Mouse (Mus musculus): ENCODE measurements around the gene Mical3. TPM values are rescaled to one million over a fixed set of nuclear protein-coding genes. Genes with fewer than 3 reads are reported as not detected.

Mical3 gene
- polyA plus RNA-seq, 1 experiment from 2014 or later = 27.4 TPM

DNA sequence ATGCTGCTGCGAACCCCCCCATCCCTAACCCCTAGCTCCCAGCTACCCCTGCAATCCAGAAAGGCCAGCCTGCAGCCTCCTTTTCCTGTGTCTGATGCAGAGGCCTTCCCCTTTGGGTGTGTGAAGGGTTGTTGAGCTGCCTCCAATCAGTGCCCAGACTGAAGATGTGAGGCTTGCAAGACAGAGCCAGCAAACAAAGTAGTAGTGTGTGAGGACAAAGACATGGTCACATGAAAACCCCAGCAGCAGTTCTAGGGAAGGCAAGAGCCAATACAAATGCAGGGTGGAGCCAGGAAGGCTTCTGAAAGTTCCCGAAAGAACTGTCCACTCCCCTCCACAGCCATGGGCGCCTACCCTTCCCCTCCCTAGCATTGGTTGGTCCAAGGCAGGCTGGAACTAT is 127.8 kb downstream of the Mical3 start:
- DNase-seq (ENCODE audit: low spot score) = no peak
- no peak for ATAC-seq (ENCODE audit: low FRiP score)
- H3K27ac ChIP-seq (ENCODE audit: low read depth, low read length) = no peak overlapping the region
- H3K4me1 ChIP-seq (replicated peaks; ENCODE audit: control insufficient read depth, insufficient read depth, low read length) = no peaks in the 10 kb centered on the region
- H3K36me3 ChIP-seq (ENCODE audit: control insufficient read depth, insufficient read depth, low read length) = no peaks in the 10 kb centered on the region
- WGBS = 79% methylated on average over 3 of the region's 3 CpGs
- no peaks in the 10 kb centered on the region for H3K27me3 ChIP-seq (ENCODE audit: control insufficient read depth, insufficient read depth, low read length)
- H3K4me2 ChIP-seq (replicated peaks; ENCODE audit: low read depth, low read length) = no peak overlapping the region
- no peak overlapping the region for H3K9ac ChIP-seq (ENCODE audit: low read depth, low read length)
- H3K9me3 ChIP-seq (ENCODE audit: control insufficient read depth, low read length) = no peaks in the 10 kb centered on the region
- H3K4me3 ChIP-seq (ENCODE audit: low read depth, low read length) = no peak overlapping the region

- Histone ChIP-seq H3K4me1 (replicated peaks; ENCODE audit: control insufficient read depth, insufficient read depth, low read length) (no peaks in the 10 kb centered on the region), H3K4me2 (replicated peaks; ENCODE audit: low read depth, low read length) (no peak overlapping the region), H3K9me3 (ENCODE audit: control insufficient read depth, low read length) (no peaks in the 10 kb centered on the region), H3K9ac (ENCODE audit: low read depth, low read length) (no peak overlapping the region), H3K4me3 (ENCODE audit: low read depth, low read length) (no peak overlapping the region), H3K27me3 (ENCODE audit: control insufficient read depth, insufficient read depth, low read length) (no peaks in the 10 kb centered on the region), H3K36me3 (ENCODE audit: control insufficient read depth, insufficient read depth, low read length) (no peaks in the 10 kb centered on the region), H3K27ac (ENCODE audit: low read depth, low read length) (no peak overlapping the region)
- 86% methylated on average over 8 of the region's 8 CpGs for WGBS
- ATAC-seq (ENCODE audit: low FRiP score) (no peak), DNase-seq (ENCODE audit: low spot score) (no peak)
These were observed 130.8 kb downstream of the Mical3 start for GRCm38 (mm10) chr6:120999860-121000526.

DNA sequence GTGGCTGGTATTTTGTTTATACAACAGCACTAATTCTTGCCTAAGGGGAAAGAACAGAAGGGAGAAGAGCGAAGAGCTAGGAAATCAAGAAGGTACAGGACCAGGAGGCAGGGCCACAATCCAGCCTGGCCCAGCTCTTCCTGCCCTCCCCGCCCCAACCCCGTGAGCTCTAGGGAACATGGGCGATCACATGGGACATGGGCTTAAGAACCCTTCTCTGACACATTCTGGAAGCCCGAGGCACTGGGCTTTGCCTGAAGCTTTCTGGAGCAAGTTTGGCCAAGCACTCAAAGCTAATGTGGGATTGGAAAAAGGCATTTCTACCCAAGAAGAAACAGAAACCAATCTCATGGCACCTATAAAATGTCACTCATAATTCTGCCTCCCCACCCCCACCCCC is 131.7 kb downstream of the Mical3 start:
- Histone ChIP-seq H3K36me3 (ENCODE audit: control insufficient read depth, insufficient read depth, low read length) (no peaks in the 10 kb centered on the region), H3K27ac (ENCODE audit: low read depth, low read length) (no peak overlapping the region), H3K4me1 (replicated peaks; ENCODE audit: control insufficient read depth, insufficient read depth, low read length) (no peaks in the 10 kb centered on the region), H3K9me3 (ENCODE audit: control insufficient read depth, low read length) (no peaks in the 10 kb centered on the region), H3K9ac (ENCODE audit: low read depth, low read length) (no peak overlapping the region), H3K4me2 (replicated peaks; ENCODE audit: low read depth, low read length) (no peak overlapping the region), H3K4me3 (ENCODE audit: low read depth, low read length) (no peak overlapping the region), H3K27me3 (ENCODE audit: control insufficient read depth, insufficient read depth, low read length) (no peaks in the 10 kb centered on the region)
- ATAC-seq (ENCODE audit: low FRiP score) (no peak), DNase-seq (ENCODE audit: low spot score) (no peak)
- 68% methylated on average over 5 of the region's 5 CpGs for WGBS

DNA sequence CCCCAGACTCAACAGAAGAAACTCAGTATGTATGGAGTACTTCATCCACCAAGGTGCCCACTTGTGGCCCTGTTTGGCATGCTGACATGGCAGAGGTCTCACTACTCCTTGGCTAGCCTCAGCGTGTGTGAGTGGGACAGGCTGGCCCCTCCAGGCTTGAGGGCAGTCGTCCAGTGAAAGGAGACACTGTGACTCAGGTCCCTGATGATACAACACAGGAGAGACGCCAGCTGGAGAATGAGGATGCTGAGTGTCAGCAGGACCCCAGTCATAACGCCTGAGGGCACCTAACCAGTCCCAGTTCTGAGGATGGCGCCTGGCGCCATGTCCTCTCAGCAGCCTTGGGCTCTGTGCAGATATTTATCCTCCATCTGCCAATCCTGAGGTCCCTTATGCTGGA is 134.2 kb downstream of the Mical3 start:
- no peaks in the 10 kb centered on the region for H3K36me3 ChIP-seq (ENCODE audit: control insufficient read depth, insufficient read depth, low read length)
- no peaks in the 10 kb centered on the region for H3K4me1 ChIP-seq (replicated peaks; ENCODE audit: control insufficient read depth, insufficient read depth, low read length)
- DNase-seq (ENCODE audit: low spot score) (no peak), ATAC-seq (ENCODE audit: low FRiP score) (no peak)
- H3K27ac ChIP-seq (ENCODE audit: low read depth, low read length) = no peak overlapping the region
- no peak overlapping the region for H3K4me3 ChIP-seq (ENCODE audit: low read depth, low read length)
- 80% methylated on average over 6 of the region's 6 CpGs for WGBS
- H3K9ac ChIP-seq (ENCODE audit: low read depth, low read length) = no peak overlapping the region
- H3K4me2 ChIP-seq (replicated peaks; ENCODE audit: low read depth, low read length) = no peak overlapping the region
- H3K9me3 ChIP-seq (ENCODE audit: control insufficient read depth, low read length) = no peaks in the 10 kb centered on the region
- H3K27me3 ChIP-seq (ENCODE audit: control insufficient read depth, insufficient read depth, low read length) = no peaks in the 10 kb centered on the region

DNA sequence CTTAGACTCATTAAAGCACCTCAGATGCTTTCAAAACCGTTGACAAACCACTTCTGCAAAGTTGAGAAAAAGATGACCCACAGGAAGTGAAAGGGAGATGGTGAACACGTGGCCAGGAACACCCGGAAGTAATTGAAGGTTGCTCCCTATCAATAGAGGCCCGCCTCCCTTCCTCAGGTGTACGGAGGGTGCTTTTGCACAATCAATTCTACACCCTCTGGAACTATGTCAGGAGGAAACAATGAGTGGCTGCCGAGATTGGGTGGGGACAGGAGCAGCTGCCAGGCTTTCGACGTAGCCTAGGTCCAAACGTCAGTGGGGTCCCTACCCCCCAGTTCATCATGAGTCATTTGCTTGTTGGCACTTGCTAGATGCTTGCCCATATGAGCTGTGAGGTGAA is 135.3 kb downstream of the Mical3 start:
- DNase-seq (ENCODE audit: low spot score) (no peak), ATAC-seq (ENCODE audit: low FRiP score) (no peak)
- H3K9ac ChIP-seq (ENCODE audit: low read depth, low read length) = no peak overlapping the region

DNA sequence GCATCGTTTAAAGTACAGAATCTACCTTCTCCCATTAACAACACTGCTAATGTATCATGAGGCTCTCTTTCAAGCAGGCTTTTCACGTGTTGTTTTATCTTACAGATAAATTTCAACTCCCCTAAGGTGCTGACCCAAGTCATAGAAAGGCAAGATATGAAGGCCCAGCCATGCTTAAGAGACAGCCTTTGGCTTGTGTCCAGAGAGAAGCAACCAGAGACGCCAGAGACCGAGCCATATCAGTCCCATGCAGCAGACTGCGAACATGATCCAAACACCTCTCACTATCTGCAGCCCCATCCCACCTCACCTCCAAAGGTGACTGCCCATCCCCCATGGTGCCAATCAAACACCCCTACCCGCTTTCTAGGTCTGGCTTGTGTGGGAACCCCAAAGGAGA is 138.9 kb downstream of the Mical3 start:
- Histone ChIP-seq H3K4me3 (ENCODE audit: low read depth, low read length) (no peak overlapping the region), H3K36me3 (ENCODE audit: control insufficient read depth, insufficient read depth, low read length) (no peaks in the 10 kb centered on the region), H3K27ac (ENCODE audit: low read depth, low read length) (no peak overlapping the region), H3K27me3 (ENCODE audit: control insufficient read depth, insufficient read depth, low read length) (no peaks in the 10 kb centered on the region), H3K9me3 (ENCODE audit: control insufficient read depth, low read length) (no peaks in the 10 kb centered on the region), H3K4me2 (replicated peaks; ENCODE audit: low read depth, low read length) (no peak overlapping the region), H3K4me1 (replicated peaks; ENCODE audit: control insufficient read depth, insufficient read depth, low read length) (peaks cover 2% of the 10 kb centered on the region; the same call in 1 of the 2 replicates), H3K9ac (ENCODE audit: low read depth, low read length) (no peak overlapping the region)
- no peak for ATAC-seq (ENCODE audit: low FRiP score)
- WGBS = 95% methylated on average over 6 of the region's 6 CpGs
- no peak for DNase-seq (ENCODE audit: low spot score)

More for the DNA sequence above, 135.3 kb downstream of the Mical3 start:
- Histone ChIP-seq H3K9me3 (ENCODE audit: control insufficient read depth, low read length) (no peaks in the 10 kb centered on the region), H3K36me3 (ENCODE audit: control insufficient read depth, insufficient read depth, low read length) (no peaks in the 10 kb centered on the region), H3K4me1 (replicated peaks; ENCODE audit: control insufficient read depth, insufficient read depth, low read length) (no peaks in the 10 kb centered on the region), H3K27me3 (ENCODE audit: control insufficient read depth, insufficient read depth, low read length) (no peaks in the 10 kb centered on the region), H3K27ac (ENCODE audit: low read depth, low read length) (no peak overlapping the region), H3K4me2 (replicated peaks; ENCODE audit: low read depth, low read length) (no peak overlapping the region), H3K4me3 (ENCODE audit: low read depth, low read length) (no peak overlapping the region)
- WGBS = 90% methylated on average over 9 of the region's 9 CpGs

DNA sequence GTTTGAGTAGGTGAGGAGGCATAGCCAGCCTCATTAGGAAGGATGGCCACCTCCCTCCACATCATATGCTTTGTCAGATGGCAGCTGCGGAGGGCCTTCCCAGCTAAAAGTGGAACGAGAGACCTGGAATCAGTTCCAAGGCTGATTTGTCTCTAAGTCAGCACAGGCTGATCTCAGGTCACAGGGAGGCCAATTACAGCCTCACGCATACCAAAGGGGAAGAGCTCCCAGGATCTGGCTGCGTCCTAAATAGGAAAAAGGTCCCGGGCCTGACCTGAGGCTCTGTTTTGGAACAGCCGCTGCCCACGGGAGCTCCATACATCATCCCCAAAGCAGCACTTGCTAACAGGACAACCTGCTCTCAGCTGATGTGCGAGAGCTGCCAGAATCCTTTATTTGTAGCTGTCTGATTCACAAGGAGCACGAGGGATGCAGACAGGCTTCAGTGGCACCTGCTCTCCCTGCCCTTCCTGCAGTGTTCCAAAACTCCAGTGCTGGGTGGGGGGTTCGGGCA is 143.2 kb downstream of the Mical3 start:
- H3K4me3 ChIP-seq (ENCODE audit: low read depth, low read length) = no peak overlapping the region
- peaks cover 2% of the 10 kb centered on the region; the same call in 1 of the 2 replicates for H3K4me1 ChIP-seq (replicated peaks; ENCODE audit: control insufficient read depth, insufficient read depth, low read length)
- no peak overlapping the region for H3K27ac ChIP-seq (ENCODE audit: low read depth, low read length)
- WGBS = 30% methylated on average over 10 of the region's 10 CpGs
- H3K9me3 ChIP-seq (ENCODE audit: control insufficient read depth, low read length) = no peaks in the 10 kb centered on the region
- H3K9ac ChIP-seq (ENCODE audit: low read depth, low read length) = no peak overlapping the region
- no peak for DNase-seq (ENCODE audit: low spot score)
- no peak for ATAC-seq (ENCODE audit: low FRiP score)
- H3K36me3 ChIP-seq (ENCODE audit: control insufficient read depth, insufficient read depth, low read length) = no peaks in the 10 kb centered on the region
- H3K27me3 ChIP-seq (ENCODE audit: control insufficient read depth, insufficient read depth, low read length) = no peaks in the 10 kb centered on the region
- no peak overlapping the region for H3K4me2 ChIP-seq (replicated peaks; ENCODE audit: low read depth, low read length)

DNA sequence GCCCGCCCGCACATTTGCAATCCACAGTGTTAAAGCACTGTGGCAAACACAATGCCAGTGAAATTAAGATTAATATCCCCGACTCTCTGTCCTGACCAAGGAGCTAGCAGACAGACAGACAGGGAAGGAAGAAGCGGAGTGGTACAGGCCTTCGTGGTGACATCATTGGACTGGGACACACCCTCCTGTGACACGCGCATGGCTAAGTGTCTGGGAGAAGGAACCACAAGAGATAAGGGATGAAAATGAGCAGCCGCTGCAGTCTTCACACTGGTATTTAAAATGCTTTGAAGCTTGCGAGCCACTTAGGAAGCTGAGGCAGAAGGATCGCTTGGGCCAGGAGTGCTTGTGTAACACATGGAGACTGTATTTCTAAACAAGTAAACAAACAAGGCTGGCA is 143.6 kb downstream of the Mical3 start:
- Histone ChIP-seq H3K4me2 (replicated peaks; ENCODE audit: low read depth, low read length) (no peak overlapping the region), H3K4me1 (replicated peaks; ENCODE audit: control insufficient read depth, insufficient read depth, low read length) (peaks cover 2% of the 10 kb centered on the region; the same call in 1 of the 2 replicates), H3K9me3 (ENCODE audit: control insufficient read depth, low read length) (no peaks in the 10 kb centered on the region), H3K4me3 (ENCODE audit: low read depth, low read length) (no peak overlapping the region), H3K9ac (ENCODE audit: low read depth, low read length) (no peak overlapping the region), H3K27me3 (ENCODE audit: control insufficient read depth, insufficient read depth, low read length) (no peaks in the 10 kb centered on the region), H3K27ac (ENCODE audit: low read depth, low read length) (no peak overlapping the region), H3K36me3 (ENCODE audit: control insufficient read depth, insufficient read depth, low read length) (no peaks in the 10 kb centered on the region)
- ATAC-seq (ENCODE audit: low FRiP score) (no peak), DNase-seq (ENCODE audit: low spot score) (no peak)
- 83% methylated on average over 10 of the region's 10 CpGs for WGBS

- no peaks in the 10 kb centered on the region for H3K27me3 ChIP-seq (ENCODE audit: control insufficient read depth, insufficient read depth, low read length)
- H3K4me2 ChIP-seq (replicated peaks; ENCODE audit: low read depth, low read length) = no peak overlapping the region
- peaks cover 2% of the 10 kb centered on the region; the same call in 1 of the 2 replicates for H3K4me1 ChIP-seq (replicated peaks; ENCODE audit: control insufficient read depth, insufficient read depth, low read length)
- no peak overlapping the region for H3K9ac ChIP-seq (ENCODE audit: low read depth, low read length)
- H3K9me3 ChIP-seq (ENCODE audit: control insufficient read depth, low read length) = no peaks in the 10 kb centered on the region
- WGBS = 89% methylated on average over 3 of the region's 3 CpGs
- no peak overlapping the region for H3K4me3 ChIP-seq (ENCODE audit: low read depth, low read length)
- no peak overlapping the region for H3K27ac ChIP-seq (ENCODE audit: low read depth, low read length)
- no peaks in the 10 kb centered on the region for H3K36me3 ChIP-seq (ENCODE audit: control insufficient read depth, insufficient read depth, low read length)
- no peak for ATAC-seq (ENCODE audit: low FRiP score)
- no peak for DNase-seq (ENCODE audit: low spot score)
These were observed 144.6 kb downstream of the Mical3 start for GRCm38 (mm10) chr6:120986172-120986571.

Data from hindbrain, embryonic 11.5 days (tissue).